Mouse (Mus musculus) CH12.LX (cell line): ENCODE results near the gene Avpi1. TPM values are rescaled to one million over a fixed set of nuclear protein-coding genes. Genes with fewer than 3 reads are reported as not detected.

Experiments
- DNase-seq: peaks from one replicate; pipeline ENCODE4 v3.0.0-alpha.2; 2013; ENCODE audit errors: extremely low read depth
- H3K27ac ChIP-seq: 2 replicates; pipeline ENCODE4 v1.5.1; 2012; ENCODE audit warnings: low read depth, mild to moderate bottlenecking, control low read depth, moderate library complexity; ENCODE audit not compliant: insufficient read depth
- H3K27me3 ChIP-seq: replicated peaks from 2 replicates; pipeline ENCODE3; 2012; ENCODE audit warnings: inconsistent platforms
- H3K36me3 ChIP-seq, 2 experiments: replicated peaks in 1 of 2; 2 replicates each; pipeline versions ENCODE3 to v1.6.1; 2012; ENCODE audit warnings: inconsistent platforms in 1 of 2, low read length in 1 of 2, mild to moderate bottlenecking in 1 of 2, mixed read lengths in 1 of 2, moderate library complexity in 1 of 2; ENCODE audit not compliant: control insufficient read depth in 1 of 2, insufficient read depth in 1 of 2
- H3K4me1 ChIP-seq, 2 experiments: 2 replicates each; pipeline ENCODE4 v1.6.1; 2012; ENCODE audit warnings: inconsistent platforms in 1 of 2, moderate library complexity in 1 of 2; ENCODE audit not compliant: insufficient read depth in 2 of 2, control insufficient read depth in 1 of 2
- H3K4me2 ChIP-seq: 2 replicates; pipeline ENCODE4 v1.6.1; 2012; ENCODE audit warnings: low read depth, mild to moderate bottlenecking, control low read depth; ENCODE audit not compliant: poor library complexity, insufficient read depth, severe bottlenecking
- H3K4me3 ChIP-seq, 3 experiments: fragments of 150-350 bp in 1 of 3; sonication (generic) in 1 of 3; replicated peaks in 1 of 3; 2 replicates each; pipeline versions ENCODE3 to v1.5.1; 2011 to 2012; ENCODE audit warnings: low read depth in 2 of 3, low read length in 2 of 3, mild to moderate bottlenecking in 2 of 3, moderate library complexity in 2 of 3, control low read depth in 1 of 3, improper control_type of control experiment in 1 of 3, inconsistent platforms in 1 of 3, mixed read lengths in 1 of 3; ENCODE audit not compliant: poor library complexity in 1 of 3
- H3K79me2 ChIP-seq: replicated peaks from 2 replicates; pipeline ENCODE4 v1.6.1; 2012; ENCODE audit warnings: mild to moderate bottlenecking, moderate library complexity; ENCODE audit not compliant: control insufficient read depth, poor library complexity, insufficient read depth, severe bottlenecking; ENCODE audit errors: extremely low read depth
- H3K9ac ChIP-seq: 2 replicates; pipeline ENCODE4 v1.6.1; 2012; ENCODE audit warnings: low read depth, mild to moderate bottlenecking, control low read depth, moderate library complexity; ENCODE audit not compliant: insufficient read depth
- H3K9me3 ChIP-seq: replicated peaks from 2 replicates; pipeline ENCODE3; 2012; ENCODE audit warnings: low read length, inconsistent platforms, mixed read lengths
- CHD1 ChIP-seq: IDR thresholded peaks from 2 replicates; pipeline ENCODE4 v1.6.1; 2012; ENCODE audit warnings: low read depth, low read length, improper control_type of control experiment, inconsistent platforms
- CHD2 ChIP-seq: IDR thresholded peaks from 2 replicates; pipeline ENCODE4 v1.6.1; 2011; ENCODE audit warnings: low read length, improper control_type of control experiment
- CTCF ChIP-seq, 2 experiments: IDR thresholded peaks in 1 of 2; conservative IDR thresholded peaks in 1 of 2; 2 replicates each; pipeline ENCODE4 v1.5.1; 2011 to 2012; ENCODE audit warnings: low read depth in 2 of 2, low read length in 2 of 2, improper control_type of control experiment in 1 of 2, inconsistent platforms in 1 of 2, mild to moderate bottlenecking in 1 of 2, moderate library complexity in 1 of 2
- E2F4 ChIP-seq: IDR thresholded peaks from 2 replicates; pipeline ENCODE4 v1.6.1; 2011; ENCODE audit warnings: low read depth, low read length, improper control_type of control experiment; ENCODE audit not compliant: insufficient replicate concordance
- GABPA ChIP-seq: IDR thresholded peaks from 2 replicates; pipeline ENCODE4 v1.6.1; 2012; ENCODE audit warnings: low read depth, low read length, improper control_type of control experiment, inconsistent platforms; ENCODE audit not compliant: insufficient replicate concordance
- MAFK ChIP-seq: IDR thresholded peaks from 2 replicates; pipeline ENCODE4 v1.6.1; 2011; ENCODE audit warnings: low read length, improper control_type of control experiment; ENCODE audit not compliant: insufficient replicate concordance
- MAZ ChIP-seq: IDR thresholded peaks from 2 replicates; pipeline ENCODE4 v1.6.1; 2012; ENCODE audit warnings: low read depth, mild to moderate bottlenecking, inconsistent platforms, low read length, improper control_type of control experiment, moderate library complexity
- MEF2A ChIP-seq: IDR thresholded peaks from 2 replicates; pipeline ENCODE4 v1.6.1; 2014; ENCODE audit warnings: low read depth, mild to moderate bottlenecking, inconsistent platforms, low read length, improper control_type of control experiment, borderline replicate concordance
- MYC ChIP-seq: IDR thresholded peaks from 2 replicates; pipeline ENCODE4 v1.6.1; 2011; ENCODE audit warnings: low read depth, mild to moderate bottlenecking, improper control_type of control experiment, low read length
- NRF1 ChIP-seq: IDR thresholded peaks from 2 replicates; pipeline ENCODE4 v1.6.1; 2014; ENCODE audit warnings: low read depth, mild to moderate bottlenecking, inconsistent platforms, low read length, improper control_type of control experiment, moderate library complexity
- PAX5 ChIP-seq: IDR thresholded peaks from 2 replicates; pipeline ENCODE4 v1.6.1; 2012; ENCODE audit warnings: low read length, inconsistent platforms, mixed read lengths
- POLR2AphosphoS2 ChIP-seq: IDR thresholded peaks from 2 replicates; pipeline ENCODE4 v1.6.1; 2011; ENCODE audit warnings: low read depth, low read length, improper control_type of control experiment
- RAD21 ChIP-seq: IDR thresholded peaks from 2 replicates; pipeline ENCODE4 v1.6.1; 2011; ENCODE audit warnings: low read depth, mild to moderate bottlenecking, low read length, improper control_type of control experiment, moderate library complexity
- TCF12 ChIP-seq: IDR thresholded peaks from 2 replicates; pipeline ENCODE4 v1.6.1; 2014; ENCODE audit warnings: low read depth, mild to moderate bottlenecking, inconsistent platforms, low read length, improper control_type of control experiment
- USF1 ChIP-seq: IDR thresholded peaks from 2 replicates; pipeline ENCODE4 v1.6.1; 2014; ENCODE audit warnings: low read depth, mild to moderate bottlenecking, inconsistent platforms, low read length, improper control_type of control experiment
- ZMIZ1 ChIP-seq: IDR thresholded peaks from 2 replicates; pipeline ENCODE4 v1.6.1; 2012; ENCODE audit warnings: low read depth, mild to moderate bottlenecking, inconsistent platforms, low read length, improper control_type of control experiment
- ZNF384 ChIP-seq: IDR thresholded peaks from 2 replicates; pipeline ENCODE4 v1.6.1; 2012; ENCODE audit warnings: low read depth, low read length, improper control_type of control experiment, inconsistent platforms
- dilution Hi-C: fragments of 300-500 bp; cut with MboI; formaldehyde crosslinking; loops from 2 replicates; pipeline ENCODE4 v1.14.3; 2020; ENCODE audit warnings: low sequenced_read_pairs; ENCODE audit not compliant: extremely low pct_unique_long_range_greater_than_20kb, extremely low pct_ligation_motif_present
- in situ Hi-C: fragments of 300-500 bp; cut with MboI; formaldehyde crosslinking; loops from 3 replicates; pipeline ENCODE4 v1.14.3; 2019; ENCODE audit warnings: low sequenced_read_pairs, low pct_ligation_motif_present, low pct_unique_long_range_greater_than_20kb, mixed read lengths
- polyA plus RNA-seq: library from polyadenylated mRNA; unstranded; fragments of >175 nt; gene quantifications from 2 replicates; pipeline ENCODE4 v1.2.1, GENCODE M21; 2012; ENCODE audit warnings: low read depth; ENCODE audit not compliant: insufficient read length
- total RNA-seq, 2 experiments: library from RNA; depleted of rRNA; stranded (reverse); fragments of 300-350 nt in 1 of 2; fragments of >200 nt in 1 of 2; gene quantifications; 2 replicates each; pipeline ENCODE4 v1.2.3; 2012 to 2014

Gene Avpi1
- total and polyA plus RNA-seq, 3 experiments, result 5.9 to 9.3 (median 9.0) TPM

DNA sequence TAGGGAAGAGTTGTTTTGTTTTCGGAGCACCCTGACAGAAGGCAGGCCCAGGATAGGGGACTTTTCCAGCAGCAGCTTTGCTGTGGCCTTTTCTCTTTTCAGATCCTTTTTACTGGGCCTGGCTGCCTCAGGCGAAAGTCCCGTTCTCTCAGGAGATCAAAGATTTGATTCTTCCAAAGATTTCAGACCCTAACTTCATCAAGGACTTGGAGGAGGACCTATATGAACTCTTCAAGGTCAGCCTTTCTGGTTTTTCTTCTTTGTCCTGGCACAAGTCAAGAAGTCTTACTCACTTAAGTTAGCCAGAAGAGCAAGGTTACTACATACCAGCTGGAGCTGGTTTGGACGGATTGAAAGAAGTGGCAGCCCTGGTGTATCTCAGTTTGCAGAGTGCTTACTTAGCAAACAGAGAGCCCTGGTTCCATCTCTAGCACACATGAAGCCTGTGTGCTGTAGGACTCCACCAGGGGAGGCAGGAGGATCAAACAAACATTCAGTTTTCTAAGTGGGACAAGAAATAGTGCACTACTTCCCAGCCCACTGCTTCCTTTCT, 13.0 kb downstream of the Avpi1 start:
- no peaks in the 10 kb centered on the region for H3K79me2 ChIP-seq
- no peak overlapping the region for H3K4me2 ChIP-seq
- in situ Hi-C loops, result no loop called here
- H3K4me1 ChIP-seq, result no peaks in the 10 kb centered on the region; a peak in 1 of 4 replicates
- no peaks in the 10 kb centered on the region for H3K27me3 ChIP-seq
- H3K27ac ChIP-seq, result no peak overlapping the region
- no peaks in the 10 kb centered on the region for H3K9me3 ChIP-seq
- dilution Hi-C loops, result no loop called here
- H3K9ac ChIP-seq, result no peak overlapping the region
- DNase-seq, result no peak
- TF ChIP-seq E2F4, result no peak
- H3K36me3 ChIP-seq, result peaks cover 34 to 78% of the 10 kb centered on the region in 2 experiments
- no peak overlapping the region for H3K4me3 ChIP-seq

DNA sequence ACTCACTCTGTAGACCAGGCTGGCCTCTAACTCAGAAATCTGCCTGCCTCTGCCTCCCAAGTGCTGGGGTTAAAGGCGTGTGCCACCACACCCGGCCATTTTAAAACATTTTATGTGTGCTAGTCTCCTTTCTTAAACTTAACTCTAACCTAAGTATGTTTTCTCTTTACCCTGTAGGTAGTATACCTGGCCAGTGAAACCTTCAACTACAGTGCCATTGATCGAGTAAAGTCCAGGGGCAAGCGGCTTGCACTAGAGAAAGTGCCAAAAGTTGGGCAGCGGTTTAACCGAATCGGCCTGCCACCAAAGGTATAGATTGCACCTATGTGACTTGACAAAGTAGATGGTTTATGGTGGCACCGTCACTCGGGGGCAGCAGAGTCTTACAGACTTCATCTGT, 24.2 kb downstream of the Avpi1 start:
- H3K27me3 ChIP-seq, result no peaks in the 10 kb centered on the region
- no peak overlapping the region for H3K9ac ChIP-seq
- no peak overlapping the region for H3K27ac ChIP-seq
- TF ChIP-seq MAFK (no peak), POLR2AphosphoS2 (no peak), CHD1 (no peak), RAD21 (peak; percentile 12), USF1 (no peak), CTCF (conservative IDR thresholded peaks at IDR 0.05 in 1 of 2, IDR thresholded peaks at IDR 0.05 in 1 of 2; ENCODE audit: low read depth in 2 of 2, low read length in 2 of 2) (peak in 1 of 2 experiments; percentile 20; a peak in 2 of 4 replicates)
- TF ChIP-seq, all 38 proteins: peak for 2
- Histone ChIP-seq H3K79me2 (no peaks in the 10 kb centered on the region), H3K4me2 (no peak overlapping the region), H3K9me3 (no peaks in the 10 kb centered on the region), H3K4me1 (no peaks in the 10 kb centered on the region), H3K36me3 (peaks cover 27 to 69% of the 10 kb centered on the region in 2 experiments), H3K4me3 (no peak overlapping the region)
- dilution Hi-C loops, result no loop called here
- DNase-seq, result no peak
- in situ Hi-C loops, result no loop called here

DNA sequence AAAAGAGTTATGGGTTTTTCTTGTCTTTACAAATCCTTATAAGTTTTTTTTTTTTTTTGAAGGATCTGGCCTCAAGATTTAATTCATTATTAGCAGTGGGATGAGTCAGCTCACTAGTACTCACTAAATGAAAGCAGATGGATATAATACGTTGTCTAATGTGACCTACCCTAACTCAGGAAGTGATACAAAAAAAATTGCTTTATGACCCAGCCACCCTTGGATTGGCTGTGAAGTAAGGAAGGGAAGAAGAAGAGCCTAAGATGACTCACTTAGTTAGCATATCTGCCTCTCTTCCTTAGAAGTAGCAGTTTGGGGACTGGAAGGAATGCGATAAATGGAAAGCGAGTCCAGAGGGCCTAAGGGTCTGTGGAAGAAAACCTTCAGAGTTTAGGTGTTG, 29.5 kb downstream of the Avpi1 start:
- H3K27ac ChIP-seq, result no peak overlapping the region
- DNase-seq, result no peak
- H3K9me3 ChIP-seq, result no peaks in the 10 kb centered on the region
- no peak overlapping the region for H3K4me3 ChIP-seq
- TF ChIP-seq PAX5, result no peak
- TF ChIP-seq E2F4, result no peak
- TF ChIP-seq MEF2A, result no peak
- TF ChIP-seq MAZ, result no peak
- TF ChIP-seq CTCF (conservative IDR thresholded peaks at IDR 0.05 in 1 of 2, IDR thresholded peaks at IDR 0.05 in 1 of 2; ENCODE audit: low read depth in 2 of 2, low read length in 2 of 2), result no peak
- TF ChIP-seq TCF12, result no peak
- no peak for TF ChIP-seq GABPA
- TF ChIP-seq CHD2, result no peak
- TF ChIP-seq ZMIZ1, result no peak
- TF ChIP-seq ZNF384, result no peak
- no peak for TF ChIP-seq MYC
- TF ChIP-seq NRF1, result no peak
- dilution Hi-C loops, result no loop called here
- H3K36me3 ChIP-seq, result peaks cover 16 to 67% of the 10 kb centered on the region in 2 experiments
- no peak overlapping the region for H3K9ac ChIP-seq
- no peaks in the 10 kb centered on the region for H3K79me2 ChIP-seq
- H3K27me3 ChIP-seq, result no peaks in the 10 kb centered on the region
- in situ Hi-C loops, result no loop called here
- H3K4me2 ChIP-seq, result no peak overlapping the region
- H3K4me1 ChIP-seq, result 0 out of 4 replicates have a peak, but pooled peaks cover 0 to 3% of the 10 kb centered on the region in 2 experiments
